Mouse (Mus musculus): ENCODE results near the gene Znrf4. TPM values are rescaled to one million over a fixed set of nuclear protein-coding genes. Genes with fewer than 3 reads are reported as not detected.

Gene Znrf4
- not detected for total RNA-seq (2022)

DNA sequence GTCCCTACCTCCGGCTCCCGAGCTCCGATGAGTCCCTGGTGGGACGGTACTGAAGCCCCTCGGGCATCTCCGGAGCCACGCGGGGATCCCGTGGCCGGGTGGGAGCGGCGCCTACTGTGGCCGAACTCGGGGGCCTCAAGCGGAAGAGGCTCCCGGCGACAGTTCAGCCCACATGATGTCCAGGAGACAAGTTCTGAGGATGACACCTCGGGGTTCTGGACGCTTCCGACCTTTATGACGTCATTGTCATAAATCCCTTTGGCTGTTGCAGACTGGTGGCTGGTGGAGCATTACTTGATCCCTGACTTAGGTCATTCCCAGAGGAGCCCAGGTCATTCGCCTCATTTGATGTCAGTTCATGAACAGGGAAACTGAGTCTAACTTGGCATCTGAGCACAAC, at the start of gene Znrf4:
Gene Znrf4, minus strand, starts transcription at position 122 of the 400 bp plus-strand sequence.
- DNase-seq (ENCODE audit: low spot score in 2 of 2) = peak in 1 of 2 experiments; percentile 3

DNA sequence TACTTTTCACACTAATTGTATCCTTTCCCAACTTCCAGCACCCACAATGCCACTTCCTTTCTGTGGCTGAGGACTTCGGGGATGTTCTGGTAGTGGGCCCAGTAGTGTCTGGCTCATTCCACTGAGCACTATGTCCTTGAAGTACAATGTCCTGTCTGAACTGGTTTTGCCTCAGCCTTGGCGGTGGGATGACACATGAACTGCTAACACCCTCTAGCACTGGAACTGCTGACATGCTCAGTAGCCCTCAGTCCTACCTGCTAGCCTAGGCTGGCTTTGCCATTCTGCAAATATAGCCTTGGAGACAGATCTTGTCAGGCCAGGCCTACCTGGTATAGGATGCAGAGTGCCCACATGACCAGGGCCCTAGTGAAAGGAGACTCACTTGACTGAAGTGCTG, 49.6 kb upstream of the Znrf4 start:
- no peak for DNase-seq (ENCODE audit: low spot score in 2 of 2)

DNA sequence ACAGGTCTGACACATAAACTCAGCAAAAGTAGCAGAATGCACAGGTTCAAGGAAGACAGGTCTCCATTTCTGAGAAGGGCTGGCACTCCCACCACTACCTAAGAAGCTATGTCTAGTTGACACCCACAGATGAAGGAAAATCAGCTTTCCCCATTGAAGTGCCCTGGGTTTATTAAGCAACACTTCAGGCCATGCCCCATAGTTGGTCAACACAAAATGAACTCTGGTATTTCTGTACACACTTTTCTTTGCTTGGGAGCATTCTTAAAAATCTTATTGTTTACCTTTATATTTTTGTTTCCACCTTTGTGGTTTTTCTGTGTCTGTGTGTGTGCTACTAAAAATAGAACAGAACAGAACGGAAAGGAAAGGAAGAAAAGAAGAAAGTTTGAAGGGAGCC, 47.9 kb upstream of the Znrf4 start:
- no peak for DNase-seq (ENCODE audit: low spot score in 2 of 2)

DNA sequence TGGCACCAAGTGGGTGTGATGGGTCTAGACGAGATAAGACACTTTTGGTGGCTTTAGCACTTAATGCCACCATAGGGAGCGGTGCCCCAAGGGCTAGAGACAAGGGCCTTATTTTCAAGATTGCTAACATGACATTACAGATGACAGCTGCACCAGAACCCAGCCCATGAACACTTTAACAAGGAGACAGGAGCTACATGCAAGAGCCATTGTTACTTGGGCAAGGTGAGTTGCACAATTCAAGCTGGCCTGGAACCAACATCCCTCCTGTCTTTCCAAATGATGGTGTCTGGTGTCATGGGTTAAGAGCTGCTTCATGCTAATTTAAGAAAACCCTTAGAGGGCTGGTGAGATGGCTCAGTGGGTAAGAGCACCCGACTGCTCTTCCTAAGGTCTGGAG, 47.2 kb upstream of the Znrf4 start:
- no peak for DNase-seq (ENCODE audit: low spot score in 2 of 2)

- peak in 1 of 2 experiments; percentile 75 for DNase-seq (ENCODE audit: low spot score in 2 of 2)
These were observed 46.2 kb upstream of the Znrf4 start for GRCm38 (mm10) chr17:56558448-56558847.

DNA sequence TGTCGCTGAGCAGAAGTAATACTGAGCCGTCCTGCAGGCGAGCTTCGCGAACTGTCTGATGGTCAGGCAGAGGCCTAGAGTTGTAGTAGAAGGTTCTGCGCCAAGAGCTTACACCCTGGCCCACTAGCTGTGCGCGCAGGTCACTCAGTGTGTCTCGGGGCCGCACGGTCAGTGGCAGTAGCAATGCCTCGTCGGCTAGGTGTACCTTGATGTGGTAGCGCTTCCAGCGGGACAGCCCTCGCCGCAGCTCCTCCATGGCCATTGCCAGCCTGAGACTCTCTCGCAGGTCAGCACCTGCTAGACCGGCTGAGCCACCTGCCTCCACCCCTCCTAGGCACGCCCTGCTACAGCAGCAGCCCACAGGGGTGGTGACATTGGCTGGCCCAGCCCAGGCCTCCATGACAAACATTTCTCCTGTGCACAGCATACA, 41.9 kb upstream of the Znrf4 start, which contains the start of gene Gm20219:
Gene Gm20219, minus strand, starts transcription at position 266 of the 430 bp plus-strand sequence.
- no peak for DNase-seq (ENCODE audit: low spot score in 2 of 2)

- DNase-seq (ENCODE audit: low spot score in 2 of 2) = peak; percentile 64 to 88
These were observed 40.6 kb upstream of the Znrf4 start for GRCm38 (mm10) chr17:56552781-56553363.

- DNase-seq (ENCODE audit: low spot score in 2 of 2) = peak in 1 of 2 experiments; percentile 32
These were observed 39.8 kb upstream of the Znrf4 start for GRCm38 (mm10) chr17:56551841-56552581.

DNA sequence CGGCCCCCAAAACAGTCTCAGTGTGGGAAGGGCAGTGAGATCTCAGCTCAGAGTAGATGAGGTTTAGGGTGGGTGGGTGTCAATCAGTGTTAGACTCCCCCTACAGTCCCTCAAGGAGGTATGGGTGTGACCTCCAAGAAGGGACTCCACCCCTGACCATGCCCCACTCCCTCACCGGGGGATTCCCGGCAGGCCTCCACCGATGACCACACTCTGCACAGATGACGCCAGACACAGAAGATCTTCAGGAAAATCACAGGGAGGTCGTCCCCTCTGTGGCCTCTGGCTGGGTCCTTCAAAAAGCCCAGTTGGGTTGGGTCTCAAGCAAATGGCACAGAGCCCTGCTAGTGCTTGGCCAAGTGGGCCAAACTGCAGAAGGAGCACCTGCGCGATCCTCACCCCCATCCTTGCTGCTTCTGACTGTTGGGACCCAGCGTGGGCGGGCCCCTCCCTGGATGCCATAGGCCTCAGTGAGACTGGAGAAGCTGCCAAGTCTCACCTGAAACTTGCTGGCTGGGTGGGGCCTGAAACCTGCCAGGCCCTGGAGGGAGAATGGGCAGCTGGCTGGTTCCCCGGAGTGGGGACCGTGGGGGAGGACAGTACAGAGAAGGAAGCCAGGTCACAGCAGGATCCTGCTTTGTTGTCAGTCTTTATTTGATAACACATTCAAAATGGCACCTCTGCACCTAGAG, 38.7 kb upstream of the Znrf4 start:
- no peak for DNase-seq (ENCODE audit: low spot score in 2 of 2)

GRCm38 (mm10) chr17:56548605-56549105, 36.4 kb upstream of the Znrf4 start:
- DNase-seq (ENCODE audit: low spot score in 2 of 2) = peak in 1 of 2 experiments; percentile 2

DNA sequence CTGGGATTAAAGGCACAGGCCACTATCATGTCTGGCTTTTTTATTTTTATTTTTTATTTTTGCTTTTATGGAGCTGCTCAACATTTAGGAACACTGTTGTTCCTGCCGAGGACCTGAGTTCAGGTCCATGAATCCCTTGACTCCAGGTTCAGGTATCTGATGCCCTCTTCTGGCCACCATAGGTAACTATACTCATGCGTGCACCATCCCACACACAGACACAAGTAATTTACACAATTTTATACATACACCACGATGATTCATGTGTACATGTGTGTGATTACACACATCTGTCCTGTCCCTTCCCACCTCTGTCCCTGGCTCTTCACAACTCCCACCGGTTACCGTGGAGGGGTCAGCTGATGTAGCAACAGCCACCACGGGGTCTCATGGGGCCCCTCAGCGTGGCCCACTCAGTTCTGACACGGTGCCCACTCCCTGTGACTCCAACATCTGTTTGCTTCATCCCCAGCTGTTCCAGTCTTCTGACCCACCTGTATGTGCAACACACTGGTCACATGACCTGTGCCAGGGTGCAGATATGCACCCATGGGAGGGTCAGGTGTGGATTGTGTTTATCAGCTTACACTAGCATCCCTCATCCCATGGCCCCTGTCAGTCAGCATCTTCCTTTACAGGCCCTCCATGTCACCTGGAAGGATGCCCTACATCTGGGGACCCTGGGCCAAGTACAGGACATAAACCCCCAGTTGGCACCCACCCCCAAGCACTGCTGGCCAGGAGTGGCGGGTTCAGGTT, 35.8 kb upstream of the Znrf4 start:
- DNase-seq (ENCODE audit: low spot score in 2 of 2) = peak in 1 of 2 experiments; percentile 5

DNA sequence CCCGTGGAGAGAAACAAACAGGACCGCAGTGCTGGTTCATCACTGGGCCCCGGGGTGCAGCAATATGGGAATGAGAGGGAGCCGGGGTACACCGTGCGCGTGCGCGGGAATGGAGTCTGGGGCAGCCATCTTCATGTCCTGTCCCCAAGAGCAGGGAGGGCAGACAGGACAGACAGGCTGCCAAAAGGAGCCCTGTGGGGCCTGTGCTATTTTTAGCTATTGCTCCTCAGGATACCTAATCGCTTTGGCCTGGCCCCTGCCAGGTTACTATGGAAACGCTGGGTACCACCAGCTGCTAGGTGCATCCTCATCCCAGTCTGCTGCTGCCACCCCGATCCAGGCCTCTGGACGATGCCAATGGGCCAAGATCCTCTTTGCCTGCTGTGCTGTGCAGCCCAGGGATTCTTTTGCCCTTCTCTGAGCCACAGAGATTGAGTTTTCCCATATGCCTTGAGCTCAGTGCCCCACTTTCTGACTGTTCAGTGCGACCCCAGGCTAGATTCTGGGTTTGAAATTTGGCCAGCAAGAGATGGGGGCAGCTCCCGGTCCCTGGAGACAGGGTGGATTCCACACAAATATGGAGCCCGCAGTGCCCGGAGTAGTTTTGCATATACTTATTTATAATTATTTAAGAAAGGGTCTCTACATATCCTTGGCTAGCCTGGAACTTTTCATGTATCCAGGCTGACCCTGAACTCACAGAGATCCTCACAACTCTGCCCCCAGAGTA, 35.0 kb upstream of the Znrf4 start:
- DNase-seq (ENCODE audit: low spot score in 2 of 2) = peak in 1 of 2 experiments; percentile 6

DNA sequence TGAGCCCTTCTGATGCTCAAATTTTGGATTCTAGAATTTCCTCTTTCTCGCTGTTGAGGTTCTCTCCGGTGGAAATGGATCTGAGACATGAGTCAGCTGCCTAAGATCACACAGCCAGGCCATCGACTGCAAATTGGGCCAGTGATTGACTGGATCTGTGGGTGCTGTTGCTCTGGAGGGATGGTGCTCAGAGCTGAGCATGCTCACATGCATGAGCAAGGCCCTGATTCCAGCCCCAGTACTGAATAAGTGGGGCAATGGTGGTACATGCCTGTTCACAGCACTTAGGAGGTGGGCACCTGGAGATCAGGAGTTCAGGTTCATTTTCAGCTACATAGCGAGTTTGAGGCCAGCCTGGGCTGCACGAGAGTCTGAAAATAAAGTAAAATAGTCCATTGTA, 34.3 kb upstream of the Znrf4 start:
- no peak for DNase-seq (ENCODE audit: low spot score in 2 of 2)

GRCm38 (mm10) chr17:56545945-56546344, 33.7 kb upstream of the Znrf4 start:
- DNase-seq (ENCODE audit: low spot score in 2 of 2) = no peak

DNA sequence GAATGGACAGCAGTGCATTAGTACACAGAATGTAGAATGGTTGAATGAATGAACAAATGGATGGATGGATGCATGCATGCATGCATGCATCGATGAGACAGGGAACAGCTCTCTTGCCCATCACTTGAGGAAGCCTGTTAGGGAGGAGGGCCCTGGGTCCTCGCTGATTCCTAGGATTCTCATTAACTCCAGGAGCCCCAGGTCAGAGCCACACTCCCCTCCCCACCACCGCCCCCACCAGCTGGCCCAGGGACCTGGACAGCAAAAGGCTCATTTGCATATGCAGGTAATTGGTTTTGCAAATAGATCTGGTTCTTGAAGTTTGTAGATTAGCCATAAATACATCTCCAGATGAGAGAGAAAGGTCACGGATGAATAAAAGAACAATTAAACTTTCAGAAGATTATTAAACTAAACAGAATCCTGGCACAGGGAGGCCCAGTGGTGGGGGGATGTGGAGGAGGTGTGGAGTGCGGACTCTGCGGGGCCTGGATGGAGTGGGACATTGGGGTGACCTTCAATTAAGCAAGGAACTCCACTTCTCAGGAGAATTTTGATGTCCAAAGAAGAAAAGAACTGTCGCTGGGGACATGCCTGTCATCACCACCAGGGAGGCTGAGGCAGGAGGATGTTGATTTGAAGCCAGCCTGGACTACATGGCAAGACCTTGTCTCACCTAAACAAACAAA, 32.6 kb upstream of the Znrf4 start:
- no peak for DNase-seq (ENCODE audit: low spot score in 2 of 2)

DNA sequence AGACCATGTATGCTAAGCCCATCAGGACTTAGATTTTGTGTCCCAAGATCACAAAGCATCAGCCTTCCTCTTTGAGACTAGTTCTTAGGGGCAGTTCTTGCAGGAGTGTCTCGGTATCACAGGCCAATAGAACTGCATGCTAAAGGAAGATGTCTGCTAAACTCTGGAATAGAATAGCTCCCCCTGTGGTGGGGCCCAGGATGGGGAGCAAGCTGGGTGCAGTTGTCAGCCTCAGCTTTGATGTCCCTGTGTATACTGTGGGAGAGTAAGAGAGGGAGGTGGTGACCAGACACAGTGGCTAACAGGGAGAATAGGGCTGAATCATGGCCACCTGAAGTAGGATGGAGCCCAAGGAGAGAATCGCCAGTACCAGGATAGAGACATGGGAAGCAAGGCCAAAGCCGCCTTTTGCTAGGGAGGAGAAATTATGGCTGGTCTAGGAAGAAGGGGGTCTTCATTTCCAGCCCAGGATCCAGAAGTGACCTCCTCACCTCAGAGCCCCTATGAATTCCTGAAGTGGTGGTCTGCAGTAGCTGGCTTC, 31.5 kb upstream of the Znrf4 start:
- no peak for DNase-seq (ENCODE audit: low spot score in 2 of 2)

- DNase-seq (ENCODE audit: low spot score in 2 of 2) = no peak
These were observed 30.5 kb upstream of the Znrf4 start for GRCm38 (mm10) chr17:56542736-56543135.

GRCm38 (mm10) chr17:56540562-56540975, 28.3 kb upstream of the Znrf4 start:
- DNase-seq (ENCODE audit: low spot score in 2 of 2) = no peak

GRCm38 (mm10) chr17:56537912-56538311, 25.7 kb upstream of the Znrf4 start:
- peak; percentile 35 to 39 for DNase-seq (ENCODE audit: low spot score in 2 of 2)

- DNase-seq (ENCODE audit: low spot score in 2 of 2) = no peak
These were observed 24.6 kb upstream of the Znrf4 start for GRCm38 (mm10) chr17:56536874-56537273.

Measured in layer of hippocampus, adult 8-10 months (tissue).